Mouse (Mus musculus) layer of hippocampus, adult 2 months (tissue): ENCODE measurements around the gene Acot13. TPM values are rescaled to one million over a fixed set of nuclear protein-coding genes. Genes with fewer than 3 reads are reported as not detected.
"Not testable (repeated sequence)": the region's sequence is repeated elsewhere in the genome, so short reads cannot be mapped to it uniquely, and the experiment has no call there.

ENCODE experiments used
- DNase-seq, 2 experiments: peaks; one replicate each; pipeline ENCODE4 v3.0.0; 2022; ENCODE audit warnings: low spot score in 2 of 2
- H3K27ac ChIP-seq: fragments of 200-600 bp; 2 replicates; pipeline ENCODE4 v1.8.1; 2022
- H3K4me3 ChIP-seq: fragments of 200-600 bp; 2 replicates; pipeline ENCODE4 v1.8.1; 2022; ENCODE audit warnings: mild to moderate bottlenecking
- CTCF ChIP-seq: fragments of 200-600 bp; conservative IDR thresholded peaks from 2 replicates; pipeline ENCODE4 v1.8.1; 2022; ENCODE audit warnings: antibody characterized with exemption, mild to moderate bottlenecking, moderate library complexity
- total RNA-seq, 2 experiments: library from RNA; stranded (reverse); gene quantifications; 2 replicates each; pipeline ENCODE4 v1.2.3; 2021

Gene Acot13
- total RNA-seq, 2 experiments from 2014 or later = 103 TPM

GRCm38 (mm10) chr13:24792411-24793045 lies 38.8 kb downstream of the Acot13 start:
- no peak for DNase-seq
- TF ChIP-seq CTCF = no peak
- H3K27ac ChIP-seq = no peak overlapping the region
- no peak overlapping the region for H3K4me3 ChIP-seq

- DNase-seq = no peak
- TF ChIP-seq CTCF = no peak
- Histone ChIP-seq H3K4me3 (no peak overlapping the region), H3K27ac (no peak overlapping the region)
Observed at GRCm38 (mm10) chr13:24791349-24791748, 40.0 kb downstream of the Acot13 start.

- DNase-seq = no peak
- Histone ChIP-seq H3K4me3 (no peak overlapping the region), H3K27ac (no peak overlapping the region)
- TF ChIP-seq CTCF = no peak
Observed at GRCm38 (mm10) chr13:24787477-24787876, 43.9 kb downstream of the Acot13 start.

GRCm38 (mm10) chr13:24786014-24786490 lies 45.3 kb downstream of the Acot13 start:
- no peak overlapping the region for H3K27ac ChIP-seq
- DNase-seq = no peak
- no peak overlapping the region for H3K4me3 ChIP-seq
- TF ChIP-seq CTCF = no peak

GRCm38 (mm10) chr13:24781916-24782315 lies 49.4 kb downstream of the Acot13 start:
- H3K4me3 ChIP-seq = no peak overlapping the region
- TF ChIP-seq CTCF = no peak
- no peak for DNase-seq
- H3K27ac ChIP-seq = no peak overlapping the region

- TF ChIP-seq CTCF = no peak
- no peak for DNase-seq
- no peak overlapping the region for H3K27ac ChIP-seq
- no peak overlapping the region for H3K4me3 ChIP-seq
Observed at GRCm38 (mm10) chr13:24778706-24779380, 52.5 kb downstream of the Acot13 start.

GRCm38 (mm10) chr13:24778026-24778425 lies 53.3 kb downstream of the Acot13 start:
- H3K27ac ChIP-seq = no peak overlapping the region
- H3K4me3 ChIP-seq = no peak overlapping the region
- no peak for DNase-seq
- no peak for TF ChIP-seq CTCF

GRCm38 (mm10) chr13:24776146-24776844 lies 55.0 kb downstream of the Acot13 start:
- TF ChIP-seq CTCF = peak; percentile 78
- Histone ChIP-seq H3K4me3 (no peak overlapping the region), H3K27ac (no peak overlapping the region)
- DNase-seq = peak; percentile 25 to 59

GRCm38 (mm10) chr13:24771482-24771881 lies 59.9 kb downstream of the Acot13 start:
- DNase-seq, H3K27ac ChIP-seq, H3K4me3 ChIP-seq: not testable (repeated sequence)

Other genes with a start within 250 kb of the Acot13 start
- 10 to 100 TPM; 72.0 to 77.6 TPM for gene Ripor2, start 249.4 kb downstream of the Acot13 start, total RNA-seq
- gene Armh2, start 90.3 kb downstream of the Acot13 start, total RNA-seq = not detected
- gene Gmnn, start 69.6 kb downstream of the Acot13 start, total RNA-seq = 1 to 10 TPM; 2.3 to 2.9 TPM
- gene BC005537, start 29.9 kb downstream of the Acot13 start, total RNA-seq = 100 to 1,000 TPM; 161 to 169 TPM
- 10 to 100 TPM; 22.0 to 22.7 TPM for gene Tdp2, start 139 bp upstream of the Acot13 start, total RNA-seq
- gene D130043K22Rik, start 13.6 kb upstream of the Acot13 start, total RNA-seq = 10 to 100 TPM; 27.0 to 27.6 TPM
- 10 to 100 TPM; 63.0 to 64.3 TPM for gene Aldh5a1, start 106.1 kb upstream of the Acot13 start, total RNA-seq
- 10 to 100 TPM; 19.4 to 21.7 TPM for gene Gpld1, start 111.6 kb upstream of the Acot13 start, total RNA-seq
- 10 to 100 TPM; 56.5 to 67.1 TPM for gene Mrs2, start 188.8 kb upstream of the Acot13 start, total RNA-seq
- 10 to 100 TPM; 11.6 to 17.8 TPM for gene Dcdc2a, start 224.5 kb upstream of the Acot13 start, total RNA-seq